ENCODE assay signal across 51 mouse cellular contexts in genomic region chr6:129359515-129359914, GRCm38 (mm10). TPM values are rescaled to one million over a fixed set of nuclear protein-coding genes. Genes with fewer than 3 reads are reported as not detected.
"Had no signal": no experiment of that assay in that cellular context is flagged by ENCODE, and none has a peak within 500 bp of the region (broad histone marks: within the 10 kb centered on the region; RNA-seq: fewer than 3 reads in every experiment).

No protein-coding gene starts in this region.

- H3K9ac ChIP-seq: heart, embryonic 12.5 days; heart, embryonic 13.5 days; heart, embryonic 15.5 days; hindbrain, embryonic 12.5 days; hindbrain, embryonic 13.5 days; hindbrain, embryonic 14.5 days; hindbrain, embryonic 15.5 days; intestine, embryonic 15.5 days; kidney, embryonic 15.5 days had no signal

- H3K4me2 ChIP-seq: heart, embryonic 11.5 days; heart, embryonic 12.5 days; heart, embryonic 13.5 days; heart, embryonic 15.5 days; hindbrain, embryonic 12.5 days; hindbrain, embryonic 13.5 days; hindbrain, embryonic 14.5 days; hindbrain, embryonic 15.5 days; intestine, embryonic 15.5 days; kidney, embryonic 15.5 days had no signal

- DNase-seq: heart, postnatal 10 days; heart, postnatal 14 days; heart, postnatal 36 days; heart, postnatal 4 days; kidney, adult 11 months; kidney, adult 18-20 months; kidney, adult 2 months; kidney, adult 8-10 months; kidney, adult 9 months; kidney, postnatal 10 days; kidney, postnatal 14 days; kidney, postnatal 25 days; kidney, postnatal 36 days; kidney, postnatal 4 days; layer of hippocampus, adult 9-11 months; layer of hippocampus, postnatal 36 days had no signal

- H3K4me1 ChIP-seq: heart, embryonic 12.5 days; heart, embryonic 13.5 days; heart, embryonic 15.5 days; hindbrain, embryonic 10.5 days; hindbrain, embryonic 12.5 days; hindbrain, embryonic 13.5 days; hindbrain, embryonic 15.5 days; intestine, embryonic 15.5 days; kidney, embryonic 15.5 days had no signal

- H3K9me3 ChIP-seq: heart, embryonic 12.5 days; heart, embryonic 13.5 days; heart, embryonic 15.5 days; hindbrain, embryonic 10.5 days; hindbrain, embryonic 12.5 days; hindbrain, embryonic 13.5 days; hindbrain, embryonic 15.5 days; intestine, embryonic 15.5 days; kidney, embryonic 15.5 days had no signal

- H3K27me3 ChIP-seq: heart, embryonic 12.5 days; heart, embryonic 13.5 days; heart, embryonic 15.5 days; hindbrain, embryonic 12.5 days; hindbrain, embryonic 13.5 days; hindbrain, embryonic 15.5 days; intestine, embryonic 15.5 days; kidney, embryonic 15.5 days had no signal

- H3K4me3 ChIP-seq: heart, embryonic 12.5 days; heart, embryonic 13.5 days; heart, embryonic 15.5 days; hindbrain, embryonic 10.5 days; hindbrain, embryonic 12.5 days; hindbrain, embryonic 13.5 days; hindbrain, embryonic 15.5 days; intestine, embryonic 15.5 days; kidney, embryonic 15.5 days; layer of hippocampus, adult 2 months; left cerebral cortex, adult 2 months had no signal

- H3K27ac ChIP-seq: heart, embryonic 13.5 days; heart, embryonic 15.5 days; hindbrain, embryonic 10.5 days; hindbrain, embryonic 12.5 days; hindbrain, embryonic 13.5 days; hindbrain, embryonic 14.5 days; hindbrain, embryonic 15.5 days; hindbrain, postnatal 0 days; intestine, embryonic 15.5 days; kidney, embryonic 15.5 days; kidney, postnatal 0 days; layer of hippocampus, adult 2 months; left cerebral cortex, adult 2 months had no signal

- ATAC-seq: hindbrain, embryonic 16.5 days; hindbrain, postnatal 0 days; intestine, embryonic 15.5 days; intestine, embryonic 16.5 days; intestine, postnatal 0 days had no signal

- H3K36me3 ChIP-seq: heart, embryonic 12.5 days; heart, embryonic 13.5 days; heart, embryonic 15.5 days; hindbrain, embryonic 10.5 days; hindbrain, embryonic 12.5 days; hindbrain, embryonic 13.5 days; hindbrain, embryonic 15.5 days; intestine, embryonic 15.5 days; kidney, embryonic 15.5 days had no signal

RNA-seq across cellular contexts. Expression of gene Clec12a, which starts 17.0 kb away (rescaled TPM):
- total RNA-seq: hindbrain, postnatal 0 days; layer of hippocampus, adult 18-20 months; layer of hippocampus, adult 2 months; layer of hippocampus, postnatal 10 days; layer of hippocampus, postnatal 14 days; layer of hippocampus, postnatal 25 days had no signal

RNA-seq across cellular contexts. Expression of gene Clec12b, which starts 26.2 kb away (rescaled TPM):
- total RNA-seq: heart, postnatal 10 days; hematopoietic stem cell, adult 5-6 weeks; layer of hippocampus, adult 18-20 months; layer of hippocampus, adult 2 months; layer of hippocampus, adult 8-10 months; layer of hippocampus, postnatal 10 days; layer of hippocampus, postnatal 14 days; layer of hippocampus, postnatal 25 days; layer of hippocampus, postnatal 36 days; left cerebral cortex, adult 18-20 months; left cerebral cortex, adult 2 months; left cerebral cortex, adult 8-10 months had no signal
- polyA plus RNA-seq: hindbrain, embryonic 10.5 days; hindbrain, embryonic 11.5 days; hindbrain, embryonic 12.5 days; intestine, embryonic 14.5 days; intestine, embryonic 15.5 days; kidney, embryonic 14.5 days; kidney, embryonic 15.5 days; large intestine, adult 2 months had no signal

RNA-seq across cellular contexts. Expression of gene 4922502D21Rik, which starts 27.9 kb away (rescaled TPM):
- total RNA-seq: heart, postnatal 10 days; heart, postnatal 14 days; heart, postnatal 25 days; heart, postnatal 36 days; heart, postnatal 4 days; hematopoietic stem cell, adult 5-6 weeks; hindbrain, postnatal 0 days; layer of hippocampus, adult 18-20 months; layer of hippocampus, adult 2 months; layer of hippocampus, adult 8-10 months; layer of hippocampus, postnatal 10 days; layer of hippocampus, postnatal 14 days; layer of hippocampus, postnatal 25 days; layer of hippocampus, postnatal 36 days; left cerebral cortex, adult 18-20 months; left cerebral cortex, adult 2 months; left cerebral cortex, adult 8-10 months had no signal
- polyA plus RNA-seq: heart, embryonic 11.5 days; heart, embryonic 12.5 days; heart, embryonic 13.5 days; heart, embryonic 14.5 days; heart, embryonic 15.5 days; heart, embryonic 16.5 days; heart, postnatal 0 days; hindbrain, embryonic 10.5 days; hindbrain, embryonic 11.5 days; hindbrain, embryonic 12.5 days; hindbrain, embryonic 13.5 days; hindbrain, embryonic 15.5 days; hindbrain, embryonic 16.5 days; hindbrain, postnatal 0 days; intestine, embryonic 14.5 days; intestine, embryonic 15.5 days; intestine, embryonic 16.5 days; intestine, postnatal 0 days; kidney, embryonic 14.5 days; kidney, embryonic 15.5 days; kidney, embryonic 16.5 days; kidney, postnatal 0 days; large intestine, adult 2 months had no signal

RNA-seq across cellular contexts. Expression of gene Clec1b, which starts 37.6 kb away (rescaled TPM):
- total RNA-seq: layer of hippocampus, adult 18-20 months; layer of hippocampus, adult 2 months; layer of hippocampus, postnatal 25 days; layer of hippocampus, postnatal 36 days; left cerebral cortex, adult 2 months had no signal

RNA-seq across cellular contexts. Expression of gene Clec9a, which starts 49.1 kb away (rescaled TPM):
- total RNA-seq: heart, postnatal 4 days; hindbrain, postnatal 0 days; layer of hippocampus, adult 18-20 months; layer of hippocampus, adult 2 months; layer of hippocampus, adult 8-10 months; layer of hippocampus, postnatal 10 days; layer of hippocampus, postnatal 14 days; layer of hippocampus, postnatal 25 days; layer of hippocampus, postnatal 36 days; left cerebral cortex, adult 18-20 months; left cerebral cortex, adult 2 months had no signal
